Mouse (Mus musculus): ENCODE data around the gene Exoc3l4. TPM values are rescaled to one million over a fixed set of nuclear protein-coding genes. Genes with fewer than 3 reads are reported as not detected.

Gene Exoc3l4
- polyA plus RNA-seq, 1 experiment from 2014 or later, result 10.9 TPM

GRCm38 (mm10) chr12:111420946-111421709 lies 4.3 kb downstream of the Exoc3l4 start:
- H3K36me3 ChIP-seq (ENCODE audit: control insufficient read depth, insufficient read depth, low read length), result no peaks in the 10 kb centered on the region
- no peak overlapping the region for H3K27ac ChIP-seq (ENCODE audit: low read depth, low read length)
- no peak overlapping the region for H3K4me2 ChIP-seq (replicated peaks; ENCODE audit: low read depth, low read length)
- no peak overlapping the region for H3K4me3 ChIP-seq (ENCODE audit: low read length)
- H3K9me3 ChIP-seq (ENCODE audit: control insufficient read depth, low read length), result no peaks in the 10 kb centered on the region
- peaks cover 49% of the 10 kb centered on the region for H3K27me3 ChIP-seq (ENCODE audit: control insufficient read depth, insufficient read depth, low read length)
- WGBS, result 57% methylated on average over 7 of the region's 7 CpGs
- H3K9ac ChIP-seq (ENCODE audit: low read depth, low read length), result no peak overlapping the region
- H3K4me1 ChIP-seq (ENCODE audit: control insufficient read depth, insufficient read depth, low read length), result peaks cover 26% of the 10 kb centered on the region; the same call in 1 of the 2 replicates
- ATAC-seq (ENCODE audit: low FRiP score, low TSS enrichment), result no peak

- Histone ChIP-seq H3K9ac (ENCODE audit: low read depth, low read length) (peak overlapping the region; percentile 34; the same call in 1 of the 2 replicates), H3K9me3 (ENCODE audit: control insufficient read depth, low read length) (no peaks in the 10 kb centered on the region), H3K4me1 (ENCODE audit: control insufficient read depth, insufficient read depth, low read length) (peaks cover 19% of the 10 kb centered on the region; the same call in 1 of the 2 replicates), H3K27me3 (ENCODE audit: control insufficient read depth, insufficient read depth, low read length) (peaks cover 53% of the 10 kb centered on the region), H3K4me3 (ENCODE audit: low read length) (no peak overlapping the region), H3K36me3 (ENCODE audit: control insufficient read depth, insufficient read depth, low read length) (no peaks in the 10 kb centered on the region), H3K27ac (ENCODE audit: low read depth, low read length) (no peak overlapping the region), H3K4me2 (replicated peaks; ENCODE audit: low read depth, low read length) (no peak overlapping the region)
- no peak for ATAC-seq (ENCODE audit: low FRiP score, low TSS enrichment)
- WGBS, result 47% methylated on average over 5 of the region's 5 CpGs
Observed at GRCm38 (mm10) chr12:111422852-111423251, 6.0 kb downstream of the Exoc3l4 start.

- no peaks in the 10 kb centered on the region for H3K9me3 ChIP-seq (ENCODE audit: control insufficient read depth, low read length)
- no peak for ATAC-seq (ENCODE audit: low FRiP score, low TSS enrichment)
- H3K9ac ChIP-seq (ENCODE audit: low read depth, low read length), result peak overlapping the region; percentile 34; the same call in 1 of the 2 replicates
- peak overlapping the region; percentile 31 for H3K4me3 ChIP-seq (ENCODE audit: low read length)
- no peak overlapping the region for H3K27ac ChIP-seq (ENCODE audit: low read depth, low read length)
- H3K27me3 ChIP-seq (ENCODE audit: control insufficient read depth, insufficient read depth, low read length), result peaks cover 57% of the 10 kb centered on the region
- no peaks in the 10 kb centered on the region for H3K36me3 ChIP-seq (ENCODE audit: control insufficient read depth, insufficient read depth, low read length)
- H3K4me1 ChIP-seq (ENCODE audit: control insufficient read depth, insufficient read depth, low read length), result peaks cover 24% of the 10 kb centered on the region
- WGBS, result 4% methylated on average over 43 of the region's 43 CpGs
- H3K4me2 ChIP-seq (replicated peaks; ENCODE audit: low read depth, low read length), result peak overlapping the region; percentile 43
Observed at GRCm38 (mm10) chr12:111423570-111424129, 6.8 kb downstream of the Exoc3l4 start.

- ATAC-seq (ENCODE audit: low FRiP score, low TSS enrichment), result no peak
- Histone ChIP-seq H3K9me3 (ENCODE audit: control insufficient read depth, low read length) (no peaks in the 10 kb centered on the region), H3K27ac (ENCODE audit: low read depth, low read length) (no peak overlapping the region), H3K4me3 (ENCODE audit: low read length) (no peak overlapping the region), H3K36me3 (ENCODE audit: control insufficient read depth, insufficient read depth, low read length) (no peaks in the 10 kb centered on the region), H3K27me3 (ENCODE audit: control insufficient read depth, insufficient read depth, low read length) (peaks cover 58% of the 10 kb centered on the region), H3K4me2 (replicated peaks; ENCODE audit: low read depth, low read length) (no peak overlapping the region), H3K9ac (ENCODE audit: low read depth, low read length) (no peak overlapping the region), H3K4me1 (ENCODE audit: control insufficient read depth, insufficient read depth, low read length) (peaks cover 32% of the 10 kb centered on the region)
- WGBS, result 15% methylated on average over 9 of the region's 9 CpGs
Observed at GRCm38 (mm10) chr12:111424547-111424946, 7.7 kb downstream of the Exoc3l4 start.

- Histone ChIP-seq H3K4me2 (replicated peaks; ENCODE audit: low read depth, low read length) (no peak overlapping the region), H3K4me3 (ENCODE audit: low read length) (no peak overlapping the region), H3K27me3 (ENCODE audit: control insufficient read depth, insufficient read depth, low read length) (peaks cover 63% of the 10 kb centered on the region), H3K27ac (ENCODE audit: low read depth, low read length) (no peak overlapping the region), H3K4me1 (ENCODE audit: control insufficient read depth, insufficient read depth, low read length) (peaks cover 39% of the 10 kb centered on the region), H3K36me3 (ENCODE audit: control insufficient read depth, insufficient read depth, low read length) (no peaks in the 10 kb centered on the region), H3K9me3 (ENCODE audit: control insufficient read depth, low read length) (no peaks in the 10 kb centered on the region), H3K9ac (ENCODE audit: low read depth, low read length) (no peak overlapping the region)
- ATAC-seq (ENCODE audit: low FRiP score, low TSS enrichment), result peak; percentile 50
- WGBS, result 4% methylated on average over 15 of the region's 15 CpGs
Observed at GRCm38 (mm10) chr12:111425258-111425657, 8.4 kb downstream of the Exoc3l4 start.

GRCm38 (mm10) chr12:111425789-111426460 lies 9.1 kb downstream of the Exoc3l4 start:
- Histone ChIP-seq H3K36me3 (ENCODE audit: control insufficient read depth, insufficient read depth, low read length) (no peaks in the 10 kb centered on the region), H3K4me3 (ENCODE audit: low read length) (no peak overlapping the region), H3K4me2 (replicated peaks; ENCODE audit: low read depth, low read length) (no peak overlapping the region), H3K27ac (ENCODE audit: low read depth, low read length) (no peak overlapping the region), H3K27me3 (ENCODE audit: control insufficient read depth, insufficient read depth, low read length) (peaks cover 64% of the 10 kb centered on the region), H3K4me1 (ENCODE audit: control insufficient read depth, insufficient read depth, low read length) (peaks cover 45% of the 10 kb centered on the region), H3K9me3 (ENCODE audit: control insufficient read depth, low read length) (no peaks in the 10 kb centered on the region), H3K9ac (ENCODE audit: low read depth, low read length) (no peak overlapping the region)
- WGBS, result 18% methylated on average over 29 of the region's 29 CpGs
- 0 out of 2 replicates have a peak, but pooled peaks have one; percentile 26 for ATAC-seq (ENCODE audit: low FRiP score, low TSS enrichment)

- Histone ChIP-seq H3K27me3 (ENCODE audit: control insufficient read depth, insufficient read depth, low read length) (peaks cover 55% of the 10 kb centered on the region), H3K9ac (ENCODE audit: low read depth, low read length) (no peak overlapping the region), H3K4me3 (ENCODE audit: low read length) (no peak overlapping the region), H3K36me3 (ENCODE audit: control insufficient read depth, insufficient read depth, low read length) (no peaks in the 10 kb centered on the region), H3K27ac (ENCODE audit: low read depth, low read length) (no peak overlapping the region), H3K4me2 (replicated peaks; ENCODE audit: low read depth, low read length) (no peak overlapping the region), H3K4me1 (ENCODE audit: control insufficient read depth, insufficient read depth, low read length) (peaks cover 58% of the 10 kb centered on the region), H3K9me3 (ENCODE audit: control insufficient read depth, low read length) (no peaks in the 10 kb centered on the region)
- no peak for ATAC-seq (ENCODE audit: low FRiP score, low TSS enrichment)
- 45% methylated on average over 12 of the region's 12 CpGs for WGBS
Observed at GRCm38 (mm10) chr12:111427438-111428113, 10.8 kb downstream of the Exoc3l4 start.

GRCm38 (mm10) chr12:111428364-111428763 lies 11.5 kb downstream of the Exoc3l4 start:
- no peak for ATAC-seq (ENCODE audit: low FRiP score, low TSS enrichment)
- no peak overlapping the region for H3K27ac ChIP-seq (ENCODE audit: low read depth, low read length)
- peaks cover 47% of the 10 kb centered on the region for H3K27me3 ChIP-seq (ENCODE audit: control insufficient read depth, insufficient read depth, low read length)
- H3K4me3 ChIP-seq (ENCODE audit: low read length), result no peak overlapping the region
- 18% methylated on average over 8 of the region's 8 CpGs for WGBS
- H3K9me3 ChIP-seq (ENCODE audit: control insufficient read depth, low read length), result no peaks in the 10 kb centered on the region
- H3K36me3 ChIP-seq (ENCODE audit: control insufficient read depth, insufficient read depth, low read length), result no peaks in the 10 kb centered on the region
- 0 out of 2 replicates have a peak overlapping the region, but pooled peaks have one; percentile 64 for H3K4me2 ChIP-seq (replicated peaks; ENCODE audit: low read depth, low read length)
- no peak overlapping the region for H3K9ac ChIP-seq (ENCODE audit: low read depth, low read length)
- peaks cover 61% of the 10 kb centered on the region for H3K4me1 ChIP-seq (ENCODE audit: control insufficient read depth, insufficient read depth, low read length)

All from kidney, embryonic 14.5 days (tissue).